ENCODE assay signal across 14 mouse cellular contexts in genomic region chr1:72287893-72288292, GRCm38 (mm10). TPM values are rescaled to one million over a fixed set of nuclear protein-coding genes. Genes with fewer than 3 reads are reported as not detected.
DNase-seq lines count a peak whose midpoint lies in the region; ATAC-seq lines count a peak whose summit lies in the region.
"Had no signal": no experiment of that assay in that cellular context is flagged by ENCODE, and none has a peak within 500 bp of the region (broad histone marks: within the 10 kb centered on the region; RNA-seq: fewer than 3 reads in every experiment).

No protein-coding gene starts in this region.

- peak; percentile 51 to 77 for DNase-seq in kidney, postnatal 36 days
- no peak for DNase-seq in embryonic facial prominence, embryonic 10.5 days (ENCODE audit: low spot score)
- no peak for DNase-seq in embryo, embryonic 10 days (ENCODE audit: low spot score)
- DNase-seq: cerebellum, adult 2 months; gastrocnemius, adult 2 months; heart, adult 2 months; thymus, adult 2 months had no signal

- H3K27ac ChIP-seq in forebrain, embryonic 13.5 days = peak overlapping the region; percentile 88
- H3K27ac ChIP-seq in forebrain, embryonic 12.5 days = no peak overlapping the region
- no peak overlapping the region for H3K27ac ChIP-seq in neural tube, embryonic 13.5 days (replicated peaks)
- no peak overlapping the region for H3K27ac ChIP-seq in neural tube, embryonic 15.5 days (replicated peaks)
- H3K27ac ChIP-seq in embryonic facial prominence, embryonic 10.5 days (replicated peaks) = no peak overlapping the region
- H3K27ac ChIP-seq: gastrocnemius, adult 2 months; heart, adult 2 months had no signal

- H3K4me1 ChIP-seq in forebrain, embryonic 13.5 days = peaks cover 28% of the 10 kb centered on the region
- H3K4me1 ChIP-seq in forebrain, embryonic 12.5 days = peaks cover 27% of the 10 kb centered on the region
- H3K4me1 ChIP-seq in neural tube, embryonic 13.5 days (replicated peaks) = peaks cover 39% of the 10 kb centered on the region
- peaks cover 28% of the 10 kb centered on the region for H3K4me1 ChIP-seq in neural tube, embryonic 15.5 days
- H3K4me1 ChIP-seq in embryonic facial prominence, embryonic 10.5 days = peaks cover 17% of the 10 kb centered on the region

- no peaks in the 10 kb centered on the region for H3K27me3 ChIP-seq in forebrain, embryonic 13.5 days
- no peaks in the 10 kb centered on the region for H3K27me3 ChIP-seq in forebrain, embryonic 12.5 days
- no peaks in the 10 kb centered on the region for H3K27me3 ChIP-seq in neural tube, embryonic 13.5 days
- H3K27me3 ChIP-seq in neural tube, embryonic 15.5 days (replicated peaks) = no peaks in the 10 kb centered on the region
- peaks cover 14% of the 10 kb centered on the region for H3K27me3 ChIP-seq in embryonic facial prominence, embryonic 10.5 days (replicated peaks; ENCODE audit: low read depth, poor library complexity, severe bottlenecking)

- no peak overlapping the region for H3K4me3 ChIP-seq in forebrain, embryonic 13.5 days
- no peak overlapping the region for H3K4me3 ChIP-seq in forebrain, embryonic 12.5 days (replicated peaks)
- H3K4me3 ChIP-seq in neural tube, embryonic 13.5 days = no peak overlapping the region
- H3K4me3 ChIP-seq in neural tube, embryonic 15.5 days (replicated peaks) = no peak overlapping the region
- no peak overlapping the region for H3K4me3 ChIP-seq in embryonic facial prominence, embryonic 10.5 days
- H3K4me3 ChIP-seq: gastrocnemius, adult 2 months; heart, adult 2 months had no signal

- H3K9me3 ChIP-seq in forebrain, embryonic 13.5 days (replicated peaks) = no peaks in the 10 kb centered on the region
- H3K9me3 ChIP-seq in forebrain, embryonic 12.5 days = no peaks in the 10 kb centered on the region
- H3K9me3 ChIP-seq in neural tube, embryonic 13.5 days = no peaks in the 10 kb centered on the region
- H3K9me3 ChIP-seq in neural tube, embryonic 15.5 days (replicated peaks) = no peaks in the 10 kb centered on the region; the same call in 1 of the 2 replicates
- H3K9me3 ChIP-seq in embryonic facial prominence, embryonic 10.5 days = 0 out of 2 replicates have a peak, but pooled peaks cover 4% of the 10 kb centered on the region

- peak overlapping the region; percentile 84; the same call in 1 of the 2 replicates for H3K4me2 ChIP-seq in forebrain, embryonic 13.5 days
- no peak overlapping the region for H3K4me2 ChIP-seq in forebrain, embryonic 12.5 days
- 0 out of 2 replicates have a peak overlapping the region, but pooled peaks have one; percentile 88 for H3K4me2 ChIP-seq in neural tube, embryonic 13.5 days
- H3K4me2 ChIP-seq in neural tube, embryonic 15.5 days = no peak overlapping the region

- 0 out of 2 replicates have a peak, but pooled peaks cover 4% of the 10 kb centered on the region for H3K36me3 ChIP-seq in forebrain, embryonic 13.5 days (ENCODE audit: poor library complexity, severe bottlenecking)
- H3K36me3 ChIP-seq in forebrain, embryonic 12.5 days (replicated peaks) = no peaks in the 10 kb centered on the region
- peaks cover 10% of the 10 kb centered on the region for H3K36me3 ChIP-seq in neural tube, embryonic 13.5 days
- H3K36me3 ChIP-seq in neural tube, embryonic 15.5 days = no peaks in the 10 kb centered on the region
- H3K36me3 ChIP-seq in embryonic facial prominence, embryonic 10.5 days (replicated peaks) = no peaks in the 10 kb centered on the region

- H3K9ac ChIP-seq in forebrain, embryonic 13.5 days = no peak overlapping the region
- no peak overlapping the region for H3K9ac ChIP-seq in forebrain, embryonic 12.5 days
- no peak overlapping the region for H3K9ac ChIP-seq in neural tube, embryonic 13.5 days
- no peak overlapping the region for H3K9ac ChIP-seq in neural tube, embryonic 15.5 days (replicated peaks)

- ATAC-seq in forebrain, embryonic 13.5 days = no peak
- ATAC-seq in forebrain, embryonic 12.5 days (ENCODE audit: low FRiP score) = no peak
- no peak for ATAC-seq in neural tube, embryonic 13.5 days (ENCODE audit: low read depth)
- ATAC-seq in neural tube, embryonic 15.5 days (ENCODE audit: low FRiP score) = no peak
- no peak for ATAC-seq in CD4-positive, CD25-positive, alpha-beta regulatory T cell, adult 4 months
- ATAC-seq: lung, postnatal 0 days had no signal

- 93% methylated on average over 4 of the region's 4 CpGs for WGBS in forebrain, embryonic 13.5 days
- 86% methylated on average over 4 of the region's 4 CpGs for WGBS in forebrain, embryonic 12.5 days
- 89% methylated on average over 4 of the region's 4 CpGs for WGBS in neural tube, embryonic 13.5 days
- 88% methylated on average over 4 of the region's 4 CpGs for WGBS in neural tube, embryonic 15.5 days
- 84% methylated on average over 4 of the region's 4 CpGs for WGBS in embryonic facial prominence, embryonic 10.5 days

RNA-seq across cellular contexts. Expression of gene Tmem169, which starts 3.7 kb away (rescaled TPM):
- 25.8 and 28.1 TPM in 2 replicates for polyA plus RNA-seq in forebrain, embryonic 13.5 days (2015; fragmentation: Nextera tagmentation; extraction: Ambion mirVana)
- 20.4 and 21.0 TPM in 2 replicates for polyA plus RNA-seq in forebrain, embryonic 12.5 days (2016; fragmentation: Nextera tagmentation; extraction: Ambion mirVana)
- 33.4 and 37.3 TPM in 2 replicates for polyA plus RNA-seq in neural tube, embryonic 13.5 days (2015; fragmentation: Nextera tagmentation; extraction: Ambion mirVana)
- polyA plus RNA-seq in neural tube, embryonic 15.5 days (2015; fragmentation: Nextera tagmentation; extraction: Ambion mirVana) = 30.9 and 32.8 TPM in 2 replicates
- polyA plus RNA-seq in embryonic facial prominence, embryonic 10.5 days (2016; fragmentation: Nextera tagmentation; extraction: Ambion mirVana) = 5.1 and 5.2 TPM in 2 replicates
- under 1 TPM in 1 of 2 experiments, not detected in 1; 0.17 TPM for polyA plus RNA-seq in CD4-positive, CD25-positive, alpha-beta regulatory T cell, adult 4 months (2017; shearing (Covaris generic))
- polyA plus RNA-seq: heart, postnatal 0 days had no signal

RNA-seq across cellular contexts. Expression of gene Pecr, which starts 3.8 kb away (rescaled TPM):
- 12.6 and 13.4 TPM in 2 replicates for polyA plus RNA-seq in forebrain, embryonic 13.5 days (2015; fragmentation: Nextera tagmentation; extraction: Ambion mirVana)
- polyA plus RNA-seq in forebrain, embryonic 12.5 days (2016; fragmentation: Nextera tagmentation; extraction: Ambion mirVana) = 15.0 and 15.2 TPM in 2 replicates
- 8.7 and 9.6 TPM in 2 replicates for polyA plus RNA-seq in neural tube, embryonic 13.5 days (2015; fragmentation: Nextera tagmentation; extraction: Ambion mirVana)
- polyA plus RNA-seq in neural tube, embryonic 15.5 days (2015; fragmentation: Nextera tagmentation; extraction: Ambion mirVana) = 8.0 and 14.8 TPM in 2 replicates
- polyA plus RNA-seq in embryonic facial prominence, embryonic 10.5 days (2016; fragmentation: Nextera tagmentation; extraction: Ambion mirVana) = 29.2 and 29.6 TPM in 2 replicates
- polyA plus RNA-seq in CD4-positive, CD25-positive, alpha-beta regulatory T cell, adult 4 months (2017; shearing (Covaris generic)) = 1 to 10 TPM; 3.8 to 4.1 TPM

RNA-seq across cellular contexts. Expression of gene Xrcc5, which starts 19.3 kb away (rescaled TPM):
- polyA plus RNA-seq in forebrain, embryonic 13.5 days (2015; fragmentation: Nextera tagmentation; extraction: Ambion mirVana) = 38.5 and 40.0 TPM in 2 replicates
- polyA plus RNA-seq in forebrain, embryonic 12.5 days (2016; fragmentation: Nextera tagmentation; extraction: Ambion mirVana) = 45.0 and 45.2 TPM in 2 replicates
- 26.3 and 29.5 TPM in 2 replicates for polyA plus RNA-seq in neural tube, embryonic 13.5 days (2015; fragmentation: Nextera tagmentation; extraction: Ambion mirVana)
- 15.1 and 27.7 TPM in 2 replicates for polyA plus RNA-seq in neural tube, embryonic 15.5 days (2015; fragmentation: Nextera tagmentation; extraction: Ambion mirVana)
- polyA plus RNA-seq in embryonic facial prominence, embryonic 10.5 days (2016; fragmentation: Nextera tagmentation; extraction: Ambion mirVana) = 55.2 and 57.3 TPM in 2 replicates
- 10 to 100 TPM; 24.6 to 26.7 TPM for polyA plus RNA-seq in CD4-positive, CD25-positive, alpha-beta regulatory T cell, adult 4 months (2017; shearing (Covaris generic))

Comparison
In these comparisons a context has a peak if more than half of its experiments do, and no peak if none do; other contexts are left out.
1. H3K4me2 ChIP-seq: peak in forebrain, embryonic 13.5 days (single experiment) and neural tube, embryonic 13.5 days (single experiment); none in forebrain, embryonic 12.5 days (single experiment) and neural tube, embryonic 15.5 days (single experiment).
2. DNase-seq: peak in kidney, postnatal 36 days (2 of 2); none in embryonic facial prominence, embryonic 10.5 days (single experiment) and embryo, embryonic 10 days (single experiment).